Mouse (Mus musculus) intestine, postnatal 0 days (tissue): ENCODE data around the gene Dok3. TPM values are rescaled to one million over a fixed set of nuclear protein-coding genes. Genes with fewer than 3 reads are reported as not detected.
A peak's percentile ranks its signal among the peaks of the same experiment; 100 is the strongest.

ENCODE experiments used
- ATAC-seq: fragments of 200-750 bp; cut with Nextera tagmentation; 2 replicates; pipeline ENCODE4 v1.8.0; 2017; ENCODE audit warnings: mild to moderate bottlenecking, moderate TSS enrichment, moderate library complexity
- H3K27ac ChIP-seq: fragments of 300-500 bp; sonication (generic); 2 replicates; pipeline ENCODE4 v1.5.1; 2014; ENCODE audit warnings: mild to moderate bottlenecking, low read depth, low read length, moderate library complexity
- H3K27me3 ChIP-seq: fragments of 300-500 bp; sonication (generic); replicated peaks from 2 replicates; pipeline ENCODE4 v1.6.1; 2014; ENCODE audit warnings: low read length, mixed read lengths; ENCODE audit not compliant: control insufficient read depth, insufficient read depth
- H3K36me3 ChIP-seq: fragments of 300-500 bp; sonication (generic); 2 replicates; pipeline ENCODE4 v1.6.1; 2014; ENCODE audit warnings: mild to moderate bottlenecking, moderate library complexity; ENCODE audit not compliant: control insufficient read depth, insufficient read depth
- H3K4me1 ChIP-seq: fragments of 300-500 bp; sonication (generic); replicated peaks from 2 replicates; pipeline ENCODE4 v1.6.1; 2014; ENCODE audit warnings: antibody characterized with exemption, low read length, mixed read lengths; ENCODE audit not compliant: control insufficient read depth, insufficient read depth
- H3K4me2 ChIP-seq: fragments of 300-500 bp; sonication (generic); replicated peaks from 2 replicates; pipeline ENCODE4 v1.6.1; 2014; ENCODE audit warnings: low read depth, mild to moderate bottlenecking, moderate library complexity
- H3K4me3 ChIP-seq: fragments of 300-500 bp; sonication (generic); 2 replicates; pipeline ENCODE4 v1.5.1; 2014; ENCODE audit warnings: low read depth, low read length
- H3K9ac ChIP-seq: fragments of 300-500 bp; sonication (generic); 2 replicates; pipeline ENCODE4 v1.6.1; 2014; ENCODE audit warnings: mild to moderate bottlenecking, low read depth, low read length
- H3K9me3 ChIP-seq: fragments of 300-500 bp; sonication (generic); 2 replicates; pipeline ENCODE4 v1.6.1; 2016; ENCODE audit warnings: mixed run types; ENCODE audit not compliant: control insufficient read depth
- CTCF ChIP-seq: sonication (generic); IDR thresholded peaks from 2 replicates; pipeline ENCODE4 v1.5.1; 2016; ENCODE audit warnings: low read depth, mild to moderate bottlenecking, control low read depth, antibody characterized with exemption, moderate library complexity
- WGBS: fragments of 180-500 bp; shearing (Covaris S2); extraction: QIAGEN DNeasy Blood & Tissue Kit; methylation state at CpG from one replicate; pipeline ENCODE4 v1.1.7; 2014; 5-methylcytosine and 5-hydroxymethylcytosine counted together
- polyA plus RNA-seq: library from polyadenylated mRNA; unstranded; fragments of >200 nt; fragmentation: Nextera tagmentation; extraction: Ambion mirVana; gene quantifications from 2 replicates; pipeline ENCODE4 v1.2.1, GENCODE M21; 2015

Dok3 gene
- polyA plus RNA-seq, 1 experiment from 2014 or later: 1.6 TPM

DNA sequence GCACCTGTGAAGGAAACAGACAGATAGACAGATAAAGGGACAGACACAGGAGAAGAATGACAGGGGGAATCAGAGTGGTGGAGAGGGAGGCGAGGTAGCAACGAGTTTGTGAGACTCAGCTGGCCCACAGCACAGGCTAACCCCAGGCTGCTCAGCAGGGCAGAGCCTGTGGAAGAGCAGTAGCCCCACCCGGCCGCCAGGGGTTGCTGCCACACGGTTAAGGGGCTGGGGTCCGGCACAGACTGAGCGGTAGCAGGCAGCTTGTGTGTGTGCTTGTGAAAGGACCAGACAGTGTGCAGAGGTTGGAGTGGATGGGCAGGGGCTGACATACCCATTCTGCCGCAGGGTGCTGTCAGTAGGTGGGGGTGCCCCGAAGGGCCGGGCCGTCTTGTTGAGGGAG, 21.2 kb downstream of the Dok3 start:
- WGBS: 72% methylated on average over 11 of the region's 11 CpGs

DNA sequence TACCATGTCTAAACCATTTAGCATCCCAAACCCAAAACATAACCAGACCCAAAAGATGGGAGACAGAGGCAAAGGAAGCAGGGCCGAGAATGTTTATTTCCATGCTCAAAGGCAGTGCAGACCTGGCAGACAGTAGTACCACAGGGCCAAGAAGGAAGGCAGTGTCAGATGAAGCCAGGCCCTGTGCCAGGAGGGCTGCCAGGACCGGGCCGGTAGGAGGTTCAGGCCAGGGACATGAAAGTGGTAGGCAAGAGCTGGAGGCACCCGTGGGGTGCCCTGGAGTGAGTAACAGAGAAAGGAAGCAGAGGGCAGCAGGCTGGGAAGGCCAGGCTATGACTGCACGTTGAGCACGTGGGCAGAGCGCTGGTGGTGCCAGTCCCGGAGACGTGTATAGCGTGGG, 22.4 kb downstream of the Dok3 start:
- TF ChIP-seq CTCF: no peak
- WGBS: 91% methylated on average over 10 of the region's 10 CpGs
- no peak for ATAC-seq
- Histone ChIP-seq H3K9ac (no peak overlapping the region), H3K27ac (no peak overlapping the region), H3K4me2 (no peak overlapping the region), H3K9me3 (no peaks in the 10 kb centered on the region), H3K36me3 (peaks cover 78% of the 10 kb centered on the region), H3K27me3 (no peaks in the 10 kb centered on the region), H3K4me1 (peaks cover 7% of the 10 kb centered on the region), H3K4me3 (no peak overlapping the region)

More for the DNA sequence above, 21.2 kb downstream of the Dok3 start:
- ATAC-seq: no peak
- no peaks in the 10 kb centered on the region for H3K27me3 ChIP-seq
- H3K27ac ChIP-seq: no peak overlapping the region
- no peak overlapping the region for H3K4me2 ChIP-seq
- no peak overlapping the region for H3K9ac ChIP-seq
- peaks cover 7% of the 10 kb centered on the region for H3K4me1 ChIP-seq
- H3K9me3 ChIP-seq: no peaks in the 10 kb centered on the region
- H3K4me3 ChIP-seq: no peak overlapping the region
- TF ChIP-seq CTCF: peak; percentile 42
- peaks cover 71% of the 10 kb centered on the region for H3K36me3 ChIP-seq

DNA sequence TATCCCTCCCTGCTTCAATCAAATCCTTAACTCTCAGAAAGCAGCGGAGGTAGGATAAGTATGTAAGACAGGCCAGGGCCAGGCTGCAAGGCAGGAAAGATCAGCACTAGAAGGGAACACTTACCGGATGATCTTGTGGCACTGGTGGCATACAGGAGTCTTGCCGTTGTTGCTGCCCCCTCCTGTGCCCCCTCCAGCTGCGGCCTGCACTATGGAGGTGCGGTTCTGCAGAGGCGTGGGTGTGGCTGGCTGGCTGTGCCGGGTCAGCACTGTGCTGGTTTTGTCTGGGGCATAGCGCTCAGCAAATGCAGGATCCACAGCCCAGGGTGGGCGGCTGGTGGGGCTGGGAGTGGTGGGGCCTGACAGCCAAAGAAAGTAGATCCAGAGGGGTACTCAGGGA, 23.3 kb downstream of the Dok3 start:
- WGBS: 84% methylated on average over 9 of the region's 9 CpGs
- Histone ChIP-seq H3K36me3 (peaks cover 84% of the 10 kb centered on the region), H3K4me3 (no peak overlapping the region), H3K4me2 (no peak overlapping the region), H3K27ac (no peak overlapping the region), H3K27me3 (no peaks in the 10 kb centered on the region), H3K9ac (no peak overlapping the region), H3K9me3 (no peaks in the 10 kb centered on the region), H3K4me1 (no peaks in the 10 kb centered on the region; the same call in 1 of the 2 replicates)
- TF ChIP-seq CTCF: no peak
- no peak for ATAC-seq

DNA sequence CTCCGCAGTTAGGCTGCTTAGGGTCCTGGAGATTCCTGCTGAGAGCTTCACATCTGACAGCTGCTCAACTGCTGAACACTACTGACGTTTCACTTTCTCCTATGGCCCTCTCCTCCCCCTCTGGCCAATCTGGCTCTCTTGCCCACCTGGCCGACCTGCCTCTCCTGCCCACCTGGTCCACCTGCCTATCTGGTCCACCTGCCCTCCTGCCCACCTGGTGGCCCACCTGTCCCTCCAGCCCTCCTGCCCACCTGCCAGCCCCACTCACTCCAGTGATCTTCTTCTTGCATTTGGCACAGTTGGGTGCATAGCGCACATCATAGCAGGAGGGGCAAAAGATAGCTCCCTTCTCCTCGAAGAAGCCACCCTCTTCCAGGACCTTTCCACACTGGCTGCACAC, 24.7 kb downstream of the Dok3 start:
- no peak for ATAC-seq
- Histone ChIP-seq H3K27me3 (no peaks in the 10 kb centered on the region), H3K4me3 (no peak overlapping the region), H3K27ac (no peak overlapping the region), H3K9me3 (no peaks in the 10 kb centered on the region), H3K4me2 (no peak overlapping the region), H3K9ac (no peak overlapping the region), H3K36me3 (peaks cover 89% of the 10 kb centered on the region), H3K4me1 (no peaks in the 10 kb centered on the region)
- no peak for TF ChIP-seq CTCF
- 88% methylated on average over 5 of the region's 5 CpGs for WGBS

DNA sequence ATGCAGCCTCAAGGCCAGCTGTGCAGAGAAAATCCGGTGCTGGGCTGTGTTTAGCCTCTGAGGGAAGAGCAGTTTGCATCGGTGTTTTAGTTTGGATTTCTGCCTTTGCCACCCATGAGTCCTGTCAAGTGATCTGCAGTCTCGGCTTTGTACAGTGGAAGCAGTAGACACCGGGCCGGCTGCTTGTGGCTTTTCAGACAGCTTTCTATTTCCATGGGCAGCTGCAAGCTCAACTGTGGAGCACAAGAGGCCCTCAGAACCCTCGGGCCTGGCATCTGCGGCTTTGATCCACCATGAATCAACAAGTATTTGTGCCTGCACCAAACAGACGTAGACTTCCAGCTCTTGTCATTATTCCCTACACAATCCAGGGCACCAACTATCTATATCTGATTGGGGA, 26.7 kb downstream of the Dok3 start:
- no peak for ATAC-seq
- Histone ChIP-seq H3K4me1 (no peaks in the 10 kb centered on the region), H3K4me2 (no peak overlapping the region), H3K9ac (no peak overlapping the region), H3K27ac (no peak overlapping the region), H3K36me3 (peaks cover 80% of the 10 kb centered on the region), H3K27me3 (no peaks in the 10 kb centered on the region), H3K9me3 (no peaks in the 10 kb centered on the region), H3K4me3 (no peak overlapping the region)
- WGBS: 88% methylated on average over 8 of the region's 8 CpGs
- TF ChIP-seq CTCF: no peak

DNA sequence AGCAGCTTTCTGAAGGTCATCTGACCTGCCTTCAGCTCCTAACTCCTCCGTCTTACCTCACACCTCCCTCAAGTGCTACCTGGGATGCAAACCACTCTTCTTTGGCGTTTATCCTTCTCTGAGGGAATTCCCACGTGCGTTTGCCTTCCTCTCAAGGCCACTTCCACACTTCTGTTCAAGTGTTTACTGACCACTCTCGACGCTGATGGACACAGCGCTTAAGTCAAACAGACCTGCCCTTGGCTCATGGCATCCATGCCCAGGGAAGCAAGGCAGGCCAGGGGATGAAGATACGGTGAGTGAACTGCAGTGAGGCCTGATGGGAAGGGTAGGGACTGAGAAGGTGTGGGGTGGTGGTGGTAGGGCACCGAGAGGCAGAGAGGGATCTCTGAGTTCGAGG, 28.5 kb downstream of the Dok3 start:
- Histone ChIP-seq H3K27ac (no peak overlapping the region), H3K9ac (no peak overlapping the region), H3K4me2 (no peak overlapping the region), H3K27me3 (no peaks in the 10 kb centered on the region), H3K4me1 (no peaks in the 10 kb centered on the region), H3K36me3 (peaks cover 62% of the 10 kb centered on the region), H3K9me3 (no peaks in the 10 kb centered on the region), H3K4me3 (no peak overlapping the region)
- 62% methylated on average over 10 of the region's 10 CpGs for WGBS
- no peak for ATAC-seq
- no peak for TF ChIP-seq CTCF

DNA sequence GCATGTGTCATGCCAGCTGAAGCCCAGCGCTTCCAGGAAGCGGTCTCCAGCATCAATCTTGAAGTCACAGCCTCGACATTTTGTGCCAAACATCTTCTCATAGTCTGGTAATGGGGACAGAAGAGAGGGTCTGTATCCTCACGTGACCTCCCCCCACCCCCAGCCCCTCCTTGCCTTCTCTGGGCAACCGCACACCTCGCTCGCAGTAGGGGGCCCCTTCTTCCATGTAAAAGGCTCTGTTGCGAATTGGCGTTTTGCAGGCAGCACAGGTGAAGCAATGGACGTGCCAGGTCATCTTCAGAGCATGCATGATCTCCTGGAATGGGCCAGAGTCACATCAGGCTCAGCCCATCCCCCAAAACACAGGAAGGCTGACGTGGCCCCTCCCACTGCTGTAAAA, 30.2 kb downstream of the Dok3 start:
- H3K9me3 ChIP-seq: no peaks in the 10 kb centered on the region
- no peak overlapping the region for H3K27ac ChIP-seq
- H3K36me3 ChIP-seq: peaks cover 47% of the 10 kb centered on the region
- no peak overlapping the region for H3K4me3 ChIP-seq
- 59% methylated on average over 11 of the region's 11 CpGs for WGBS
- no peaks in the 10 kb centered on the region for H3K27me3 ChIP-seq
- no peak for TF ChIP-seq CTCF
- no peak overlapping the region for H3K9ac ChIP-seq
- no peaks in the 10 kb centered on the region for H3K4me1 ChIP-seq
- no peak overlapping the region for H3K4me2 ChIP-seq
- no peak for ATAC-seq
